ENCODE assay signal across 13 mouse cellular contexts in the genomic region with DNA sequence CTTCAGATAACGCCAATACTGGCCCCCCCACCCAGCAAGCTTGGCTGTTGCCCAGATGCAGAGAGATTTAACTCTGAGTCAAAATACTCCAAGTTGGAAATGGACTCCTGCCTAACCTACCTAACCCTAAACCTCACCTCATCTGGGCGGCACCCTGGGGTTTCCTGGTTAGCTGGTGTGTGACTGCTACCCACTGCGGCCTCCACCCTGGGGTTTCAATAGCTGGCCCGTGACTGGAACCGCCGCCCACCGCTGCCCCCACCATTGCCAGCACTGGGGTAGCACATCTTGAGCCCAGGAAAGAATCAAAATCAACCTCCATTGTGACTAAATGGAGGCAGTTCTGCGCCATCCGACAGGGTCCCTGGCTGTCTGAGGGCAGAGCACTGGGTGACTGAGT.
"Had no signal": no experiment of that assay in that cellular context is flagged by ENCODE, and none has a peak within 500 bp of the region (broad histone marks: within the 10 kb centered on the region; RNA-seq: fewer than 3 reads in every experiment).

No protein-coding gene starts in this region.

- H3K4me3 ChIP-seq: kidney, embryonic 15.5 days; limb, embryonic 15.5 days; liver, embryonic 12.5 days; midbrain, embryonic 10.5 days; midbrain, embryonic 15.5 days had no signal

- H3K27ac ChIP-seq: kidney, embryonic 15.5 days; limb, embryonic 15.5 days; liver, embryonic 12.5 days; midbrain, embryonic 10.5 days; midbrain, embryonic 15.5 days had no signal

- H3K9ac ChIP-seq: kidney, embryonic 15.5 days; limb, embryonic 15.5 days; liver, embryonic 12.5 days; lung, embryonic 14.5 days; midbrain, embryonic 15.5 days had no signal

- H3K4me2 ChIP-seq: kidney, embryonic 15.5 days; limb, embryonic 15.5 days; liver, embryonic 12.5 days; lung, embryonic 14.5 days; midbrain, embryonic 15.5 days had no signal

- H3K27me3 ChIP-seq: kidney, embryonic 15.5 days; limb, embryonic 15.5 days; liver, embryonic 12.5 days; midbrain, embryonic 15.5 days had no signal

- DNase-seq: kidney, adult 2 months; kidney, postnatal 14 days; lung, embryonic 14.5 days; lung, postnatal 10 days; lung, postnatal 4 days; spleen, adult 18-20 months; thymus, adult 18-20 months; thymus, postnatal 14 days had no signal

- H3K9me3 ChIP-seq: kidney, embryonic 15.5 days; limb, embryonic 15.5 days; liver, embryonic 12.5 days; midbrain, embryonic 10.5 days; midbrain, embryonic 15.5 days had no signal

- ATAC-seq: liver, embryonic 12.5 days; midbrain, embryonic 15.5 days had no signal
